Mouse (Mus musculus) bone marrow macrophage, adult 2 months (primary cell): Measurements from ENCODE around the gene Gm11034.
A peak's percentile ranks its signal among the peaks of the same experiment; 100 is the strongest.

Experiments used
- CTCF ChIP-seq: IDR thresholded peaks from 2 replicates; pipeline ENCODE4 v1.5.1; 2012; ENCODE audit warnings: low read depth, mild to moderate bottlenecking, low read length, moderate library complexity
- POLR2A ChIP-seq: IDR thresholded peaks from 2 replicates; pipeline ENCODE4 v1.6.1; 2012; ENCODE audit warnings: mild to moderate bottlenecking, low read depth, low read length, borderline replicate concordance

DNA sequence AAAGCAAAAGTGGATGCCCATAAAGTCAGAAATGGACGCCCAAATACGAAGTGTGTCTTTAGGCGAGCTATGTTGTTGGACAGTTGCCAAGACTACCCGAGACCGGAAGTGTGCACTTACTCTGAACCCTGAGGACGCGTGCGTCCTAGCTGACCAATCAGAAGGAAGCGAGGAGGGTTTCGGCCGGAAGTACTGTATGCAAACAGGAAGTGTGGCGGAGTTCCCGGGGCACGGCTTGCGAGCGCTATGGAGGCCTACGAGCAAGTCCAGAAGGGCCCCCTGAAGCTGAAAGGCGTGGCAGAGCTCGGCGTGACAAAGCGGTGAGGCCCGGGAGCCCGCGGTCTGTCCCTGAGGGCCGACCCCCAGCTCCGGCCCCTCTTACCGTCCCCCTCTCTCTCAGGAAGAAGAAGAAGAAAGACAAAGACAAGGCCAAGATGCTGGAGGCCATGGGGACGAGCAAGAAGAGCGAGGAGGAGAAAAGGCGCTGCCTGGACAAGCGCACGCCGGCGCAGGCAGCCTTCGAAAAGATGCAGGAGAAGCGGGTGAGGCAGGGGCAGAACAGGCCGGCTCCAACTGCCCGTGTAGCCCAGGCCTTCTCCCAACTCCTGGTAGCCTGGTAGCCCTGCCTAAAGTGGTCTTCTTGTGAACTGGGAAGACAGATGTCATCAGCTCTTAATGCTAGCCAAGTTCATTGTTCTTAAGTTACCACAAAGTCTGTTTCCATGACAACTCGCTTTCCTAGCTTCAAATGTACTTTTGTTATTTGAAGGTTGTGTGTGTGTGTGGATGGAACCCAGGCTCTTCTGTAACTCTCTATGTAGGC lies 6.3 kb upstream of the Gm11034 start, which contains the start of gene Fam32a:
- no peak for TF ChIP-seq POLR2A
- TF ChIP-seq CTCF: 0 out of 2 replicates have a peak, but pooled peaks have one; percentile 18
